Mouse (Mus musculus): ENCODE results near the gene Sbf2.

GRCm38 (mm10) chr7:110557001-110557400, 57.7 kb downstream of the Sbf2 start:
- no peak for TF ChIP-seq POLR2A (IDR thresholded peaks at IDR 0.05; ENCODE audit: borderline replicate concordance, low read depth, low read length)
- no peak for TF ChIP-seq CTCF (IDR thresholded peaks at IDR 0.05; ENCODE audit: low read depth, low read length)
